Mouse (Mus musculus): Measurements from ENCODE around the gene Cds1.

The Cds1 gene

DNA sequence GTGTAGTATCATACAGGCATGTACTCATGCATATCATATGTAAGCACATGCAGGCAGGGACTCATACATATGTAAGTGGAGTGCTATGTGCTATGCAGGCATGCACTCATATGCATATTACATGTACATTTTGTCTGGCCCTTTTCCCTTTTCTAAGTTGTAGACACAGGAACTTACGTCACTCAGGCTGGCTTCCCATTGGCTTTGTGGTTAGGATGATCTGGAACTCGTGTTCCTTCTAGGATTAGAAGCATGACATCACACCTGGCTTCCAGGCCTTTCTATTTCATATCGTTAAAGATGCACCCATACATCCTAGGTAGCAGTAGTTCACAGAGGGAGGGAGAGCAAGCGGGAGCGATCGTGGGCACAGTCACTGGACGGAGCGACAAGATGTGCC lies 10.3 kb downstream of the Cds1 start:
- DNase-seq (ENCODE audit: low spot score in 2 of 2) = no peak

DNA sequence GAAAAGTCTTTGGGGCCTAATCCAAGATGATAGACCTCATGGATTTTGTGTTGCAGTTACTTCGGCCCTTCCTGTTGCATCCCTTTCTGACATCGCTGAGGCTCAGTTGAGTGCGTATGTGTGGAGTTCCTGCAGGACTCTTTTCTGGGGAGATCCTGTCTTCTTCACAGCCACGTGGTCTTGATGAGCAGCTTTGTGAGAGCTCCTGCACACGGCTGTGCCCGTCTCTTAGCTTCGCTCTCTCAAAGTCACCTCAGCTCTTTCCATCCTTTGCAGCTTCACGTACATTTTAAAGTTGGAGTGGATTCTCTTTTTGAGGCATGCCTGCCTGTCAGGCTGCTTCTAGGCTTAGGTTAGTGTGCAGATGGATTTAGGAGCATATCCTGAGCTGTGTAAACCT lies 11.6 kb downstream of the Cds1 start:
- no peak for DNase-seq (ENCODE audit: low spot score in 2 of 2)

GRCm38 (mm10) chr5:101779376-101779863 lies 14.5 kb downstream of the Cds1 start:
- DNase-seq (ENCODE audit: low spot score in 2 of 2) = no peak

DNA sequence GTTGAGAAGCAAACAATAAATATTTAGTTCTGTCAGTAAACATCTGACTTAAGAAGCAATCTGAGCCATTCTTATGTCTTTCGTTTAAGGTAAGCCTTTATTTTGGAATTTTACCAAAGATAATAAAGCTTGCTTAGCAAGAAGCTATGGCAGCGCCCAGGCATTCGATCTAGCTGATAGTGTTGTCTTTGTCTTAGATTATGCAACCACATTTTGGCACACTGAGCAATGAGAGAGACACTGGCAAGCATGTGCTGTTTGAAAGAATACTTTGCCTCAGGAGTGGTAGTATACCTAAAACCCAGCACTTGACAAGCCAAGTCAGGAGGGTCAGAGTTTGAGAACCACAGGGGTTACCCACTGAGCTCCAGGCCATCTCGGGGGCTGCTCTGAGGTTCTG lies 16.0 kb downstream of the Cds1 start:
- no peak for DNase-seq (ENCODE audit: low spot score in 2 of 2)

GRCm38 (mm10) chr5:101784328-101784727 lies 19.4 kb downstream of the Cds1 start:
- no peak for DNase-seq (ENCODE audit: low spot score in 2 of 2)

- no peak for DNase-seq (ENCODE audit: low spot score in 2 of 2)
These were observed 19.9 kb downstream of the Cds1 start for GRCm38 (mm10) chr5:101784787-101785186.

DNA sequence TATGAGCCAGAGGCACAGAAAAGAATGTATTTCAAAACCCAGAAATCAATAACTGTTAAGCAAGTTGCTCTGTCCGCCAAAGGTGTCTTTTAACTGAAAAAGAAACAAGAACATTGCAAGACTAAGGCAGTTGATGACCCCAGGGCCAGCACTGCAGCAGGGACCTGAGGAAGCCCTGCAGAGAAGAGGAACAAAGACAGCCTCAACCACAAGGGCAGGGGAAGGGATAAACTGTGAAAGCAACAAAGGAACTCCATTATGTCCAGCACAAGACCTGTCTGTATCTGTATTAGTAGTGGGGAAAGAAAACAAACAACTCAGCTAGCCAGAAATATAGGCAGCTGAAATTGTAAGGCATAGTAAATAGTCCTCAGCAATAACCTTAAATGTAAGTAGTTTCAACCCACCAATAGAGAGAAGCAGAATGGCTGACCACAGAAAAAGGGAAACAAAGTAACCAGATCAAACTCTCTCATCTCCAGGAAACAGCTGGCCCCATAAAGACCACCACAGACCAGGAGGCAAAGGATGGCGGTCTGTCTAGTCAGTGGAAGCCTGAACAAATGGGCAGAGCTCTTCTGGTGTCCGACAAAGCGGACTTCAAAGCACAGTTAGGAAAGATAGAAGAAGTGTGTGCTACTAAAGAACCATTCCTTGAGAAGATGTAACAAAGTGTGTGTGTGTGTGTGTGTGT lies 21.1 kb downstream of the Cds1 start:
- no peak for DNase-seq (ENCODE audit: low spot score in 2 of 2)

DNA sequence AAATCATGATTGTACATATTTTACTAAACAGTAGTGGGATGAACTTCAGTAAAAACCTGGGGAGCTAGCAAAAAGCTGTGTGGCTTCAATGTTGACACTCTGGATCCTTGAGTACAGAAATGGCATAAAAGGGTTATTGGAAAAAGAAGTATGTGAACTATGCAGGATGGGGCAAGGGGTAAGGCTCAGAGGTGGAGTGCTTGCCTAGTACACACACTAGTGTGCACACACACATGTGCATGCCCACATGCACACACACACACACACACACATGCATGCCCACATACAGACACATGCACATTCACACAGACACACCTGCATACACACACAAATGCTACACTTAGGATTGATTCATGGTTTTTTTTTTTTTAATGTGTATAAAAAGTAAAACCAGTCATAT lies 24.8 kb downstream of the Cds1 start:
- DNase-seq (ENCODE audit: low spot score in 2 of 2) = no peak

- DNase-seq (ENCODE audit: low spot score in 2 of 2) = no peak
These were observed 25.6 kb downstream of the Cds1 start for GRCm38 (mm10) chr5:101790560-101790959.

DNA sequence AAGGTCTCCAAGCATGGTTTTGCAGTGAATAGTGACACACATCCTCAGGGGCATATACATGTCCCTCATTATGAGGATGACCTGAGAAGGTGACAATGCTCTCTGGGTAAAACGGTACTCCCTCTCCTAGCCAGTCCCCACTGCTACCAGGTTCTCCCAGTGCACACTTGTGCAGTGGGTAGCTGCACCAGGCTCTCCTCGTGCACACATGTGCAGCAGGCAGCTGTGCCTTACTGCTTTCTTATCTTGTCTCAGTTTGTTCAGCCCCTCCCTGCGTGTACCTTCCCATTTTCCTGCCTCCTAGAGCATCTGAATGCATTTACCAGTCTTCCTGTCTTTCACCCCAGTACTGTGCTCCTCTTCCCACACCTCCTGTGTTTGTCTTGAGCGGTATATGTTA lies 27.7 kb downstream of the Cds1 start:
- no peak for DNase-seq (ENCODE audit: low spot score in 2 of 2)

DNA sequence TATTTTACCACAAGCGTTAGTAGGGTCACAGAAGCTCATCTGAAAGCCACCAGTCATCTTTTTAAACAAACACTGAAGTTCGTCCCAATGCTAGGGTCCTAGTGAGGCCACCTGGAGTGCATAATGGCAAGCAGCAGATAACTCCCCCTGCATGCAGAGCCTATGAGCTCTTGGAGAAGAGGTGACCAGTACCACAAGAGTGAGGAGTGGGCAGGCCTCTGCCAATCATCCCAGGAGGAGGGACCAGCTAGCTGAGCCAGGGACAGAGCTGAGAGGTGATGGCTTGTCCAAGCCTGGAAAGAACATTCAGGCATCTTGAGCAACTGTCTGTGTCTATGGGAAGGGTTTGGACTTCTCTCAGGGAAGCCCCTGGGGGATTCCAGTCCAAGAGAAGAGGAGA lies 37.0 kb downstream of the Cds1 start:
- no peak for DNase-seq (ENCODE audit: low spot score in 2 of 2)

GRCm38 (mm10) chr5:101802358-101803022 lies 37.6 kb downstream of the Cds1 start:
- no peak for DNase-seq (ENCODE audit: low spot score in 2 of 2)

DNA sequence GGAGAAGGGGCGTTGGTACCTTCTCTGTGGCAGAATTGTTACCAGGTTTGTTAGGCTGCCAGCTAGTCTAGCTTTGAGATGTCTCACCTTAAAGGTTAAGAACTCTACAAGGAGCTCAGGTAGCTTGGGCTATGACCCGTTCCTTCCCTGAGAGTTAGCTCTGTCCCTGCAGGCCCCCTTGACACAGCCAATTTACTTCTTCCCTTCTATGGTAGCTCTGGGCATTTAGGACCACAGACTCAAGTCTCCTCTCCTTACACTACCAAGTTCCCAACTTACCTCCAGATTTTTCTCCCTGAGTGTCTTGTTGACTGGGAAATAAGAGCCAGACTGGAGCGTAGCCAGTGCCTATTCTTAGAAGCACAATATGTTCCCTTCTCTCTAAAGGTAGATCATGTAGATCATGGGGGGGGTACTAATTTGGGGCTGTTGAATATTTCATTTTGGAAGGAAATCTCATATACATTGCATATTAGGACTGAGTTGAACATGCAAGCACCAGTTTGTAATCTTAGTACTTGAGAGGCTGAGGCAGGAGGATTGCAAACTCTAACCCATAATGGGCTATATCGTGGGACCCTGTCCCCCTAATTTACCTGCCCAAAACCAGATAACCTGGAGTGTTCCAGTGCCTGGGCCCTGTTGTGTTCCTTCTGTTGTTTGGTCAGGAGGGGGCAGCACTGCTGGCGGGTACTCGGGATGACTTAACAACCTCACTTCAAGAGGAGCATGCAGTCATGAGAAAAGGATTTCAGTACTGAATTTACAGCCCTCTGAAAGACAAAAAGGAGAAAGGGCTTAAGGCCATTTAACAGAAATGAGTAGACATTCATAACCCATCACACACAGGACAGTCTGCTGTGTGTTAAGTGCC lies 46.6 kb downstream of the Cds1 start:
- peak in 1 of 2 experiments; percentile 58 for DNase-seq (ENCODE audit: low spot score in 2 of 2)

DNA sequence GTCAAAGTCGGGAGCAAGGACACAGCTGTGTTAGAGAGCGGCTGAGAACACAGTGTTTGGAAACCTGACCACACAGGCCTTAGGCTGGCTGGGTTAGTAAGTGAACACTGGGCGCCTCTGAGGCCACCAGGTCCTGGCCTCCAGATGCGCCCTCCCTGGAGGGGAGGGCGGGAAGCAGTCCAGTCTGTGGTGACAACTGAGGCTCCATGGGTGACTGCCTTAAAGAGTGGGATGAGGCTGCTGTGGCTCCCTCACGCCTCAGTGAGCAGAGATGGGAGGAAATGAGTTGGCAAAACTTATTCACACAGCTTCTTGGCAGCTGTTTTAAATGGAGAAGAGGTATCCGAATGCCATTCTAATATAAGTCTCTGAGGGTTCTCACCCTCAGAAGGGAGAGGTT lies 51.9 kb downstream of the Cds1 start:
- DNase-seq (ENCODE audit: low spot score in 2 of 2) = no peak

GRCm38 (mm10) chr5:101819216-101819615 lies 54.3 kb downstream of the Cds1 start:
- no peak for DNase-seq (ENCODE audit: low spot score in 2 of 2)

DNA sequence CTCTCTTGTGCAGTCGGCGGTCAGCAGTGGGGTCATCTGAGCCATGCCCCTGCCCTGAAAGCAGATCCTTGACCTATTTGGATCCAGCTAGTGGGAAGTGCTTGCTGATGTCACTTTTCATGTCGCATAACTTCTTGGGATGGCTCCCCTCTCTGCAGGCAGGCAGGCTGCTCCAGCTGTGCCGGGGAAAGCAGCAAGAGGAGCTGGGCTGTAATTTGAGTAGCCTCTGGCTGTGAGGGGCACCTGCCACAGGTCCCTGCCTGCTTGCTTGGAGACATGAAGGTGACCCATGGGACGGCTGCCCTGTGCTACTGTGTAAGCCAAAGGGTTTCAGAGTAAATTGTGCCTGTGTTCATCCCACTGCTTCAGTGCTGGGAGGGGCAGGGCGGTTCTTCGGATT lies 54.9 kb downstream of the Cds1 start:
- DNase-seq (ENCODE audit: low spot score in 2 of 2) = no peak

GRCm38 (mm10) chr5:101821052-101821451 lies 56.1 kb downstream of the Cds1 start:
- DNase-seq (ENCODE audit: low spot score in 2 of 2) = no peak

- DNase-seq (ENCODE audit: low spot score in 2 of 2) = no peak
These were observed 56.8 kb downstream of the Cds1 start for GRCm38 (mm10) chr5:101821491-101822310.

- no peak for DNase-seq (ENCODE audit: low spot score in 2 of 2)
These were observed 57.4 kb downstream of the Cds1 start for GRCm38 (mm10) chr5:101822311-101822670.

DNA sequence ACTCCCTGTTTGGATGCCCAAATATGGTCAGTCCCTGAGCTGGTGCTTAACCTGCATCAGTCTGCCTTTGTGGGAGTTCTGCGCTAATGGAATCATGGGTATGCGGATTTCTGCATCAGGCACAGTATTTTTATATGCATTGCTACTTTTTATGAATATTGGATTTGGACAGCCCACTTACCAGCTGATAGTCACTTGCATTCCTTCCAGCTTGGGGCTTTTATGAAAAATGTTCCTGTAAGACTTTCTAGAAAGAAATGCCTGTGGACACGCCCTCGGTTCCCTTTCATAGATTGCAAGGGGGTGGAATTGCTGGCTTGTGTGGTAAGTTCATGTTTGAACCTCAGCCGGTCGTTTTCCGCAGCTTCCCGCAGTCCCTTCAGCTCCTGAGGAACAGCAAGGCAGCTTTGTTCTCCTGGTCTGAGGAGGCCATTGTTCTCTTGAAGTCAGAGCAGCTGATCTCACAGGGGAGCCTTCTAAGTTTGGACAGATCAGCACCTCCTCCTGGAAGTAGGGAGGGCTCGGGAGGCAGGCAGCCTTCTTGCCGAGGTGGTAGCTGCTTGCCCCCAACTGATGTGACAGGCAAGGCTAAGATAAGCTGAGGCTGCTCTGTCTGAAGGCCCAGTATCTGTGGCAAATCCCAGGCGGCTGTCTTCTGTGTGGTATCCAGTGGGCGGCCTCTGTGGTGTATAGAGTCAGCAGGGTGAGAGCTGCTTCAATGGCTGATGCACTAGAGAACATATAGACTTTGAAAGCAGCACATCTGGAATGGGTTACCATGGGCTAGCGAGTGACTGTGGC lies 60.4 kb downstream of the Cds1 start:
- DNase-seq (ENCODE audit: low spot score in 2 of 2) = peak in 1 of 2 experiments; percentile 33

GRCm38 (mm10) chr5:101826531-101826970 lies 61.6 kb downstream of the Cds1 start:
- DNase-seq (ENCODE audit: low spot score in 2 of 2) = peak in 1 of 2 experiments; percentile 33
